Mouse (Mus musculus) limb, embryonic 13.5 days (tissue): ENCODE measurements around the gene Igf2bp2. TPM values are rescaled to one million over a fixed set of nuclear protein-coding genes. Genes with fewer than 3 reads are reported as not detected.

Experiments
- polyA plus RNA-seq: library from polyadenylated mRNA; unstranded; fragments of >200 nt; fragmentation: Nextera tagmentation; extraction: Ambion mirVana; gene quantifications from 2 replicates; pipeline ENCODE4 v1.2.1, GENCODE M21; 2015

Gene Igf2bp2
- polyA plus RNA-seq, 1 experiment from 2014 or later, result 117 TPM

Other genes with a start within 250 kb of the Igf2bp2 start
- 34.5 and 35.9 TPM in 2 replicates for gene Tmem41a, start 215.7 kb downstream of the Igf2bp2 start, polyA plus RNA-seq
- gene Liph, start 167.6 kb downstream of the Igf2bp2 start, polyA plus RNA-seq, result 0.94 and 1.1 TPM in 2 replicates
- gene Senp2, start 153.8 kb downstream of the Igf2bp2 start, polyA plus RNA-seq, result 48.1 and 52.7 TPM in 2 replicates
- gene Tra2b, start 102.7 kb upstream of the Igf2bp2 start, polyA plus RNA-seq, result 422 and 432 TPM in 2 replicates